Mouse (Mus musculus) cerebellum, adult 8-10 months (tissue): ENCODE measurements around the gene Cnot8.
"Not testable (repeated sequence)": the region's sequence is repeated elsewhere in the genome, so short reads cannot be mapped to it uniquely, and the experiment has no call there.

Experiments used
- DNase-seq: peaks from one replicate; pipeline ENCODE4 v3.0.0; 2022

Gene Cnot8

DNA sequence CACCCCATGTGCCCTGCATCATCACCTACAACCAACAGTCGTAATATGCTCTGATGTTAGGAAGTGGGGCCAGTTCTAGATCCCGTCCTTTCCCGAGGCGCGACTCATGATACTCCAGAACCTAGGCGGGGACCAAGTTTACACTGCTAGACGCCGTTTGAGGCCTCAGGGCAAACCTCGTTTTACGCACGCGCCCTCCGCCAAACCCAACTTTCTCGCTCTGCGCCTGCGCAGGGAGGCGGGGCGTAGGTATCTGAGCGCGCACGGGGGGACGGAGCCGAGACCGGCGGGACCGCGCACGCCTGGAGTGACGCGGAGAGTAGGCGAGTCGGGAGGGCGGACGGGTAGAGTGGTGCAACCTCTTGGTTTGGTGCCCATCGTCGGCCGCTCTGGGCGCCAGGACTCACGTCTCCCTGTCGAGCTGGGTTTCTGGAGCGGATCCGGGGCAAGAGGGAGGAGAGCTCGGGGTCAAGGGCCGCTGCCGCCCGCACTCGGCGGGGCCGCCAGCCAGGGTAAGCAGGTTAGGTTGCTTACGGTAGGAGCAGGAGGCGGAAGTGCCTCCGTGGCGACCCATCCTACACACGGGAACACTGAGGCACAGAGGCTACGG is at the start of gene Cnot8:
Gene Cnot8, plus strand, starts transcription at position 457 of the 610 bp plus-strand sequence.
- DNase-seq, result peak; percentile 99

DNA sequence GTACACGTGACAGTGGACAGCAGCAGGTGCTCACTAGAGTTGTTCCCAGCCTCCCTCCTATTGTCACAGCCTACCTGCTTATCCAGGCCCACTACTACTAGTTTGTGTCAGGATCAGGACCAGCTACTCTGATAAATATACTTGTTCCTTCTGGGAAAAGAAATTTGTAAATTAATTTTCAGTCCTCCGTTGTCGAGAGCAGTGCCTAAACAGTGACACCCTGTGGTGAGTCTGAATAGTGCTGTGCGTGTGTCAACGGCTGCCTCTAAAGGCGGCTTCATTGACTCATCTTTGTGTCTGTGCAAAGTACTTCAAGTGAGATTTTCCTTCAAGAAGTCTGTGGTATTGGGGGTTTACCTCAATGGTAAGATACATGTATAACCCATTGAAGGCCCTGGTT is 46.5 kb upstream of the Cnot8 start:
- no peak for DNase-seq

GRCm38 (mm10) chr11:58059752-58060151 is 44.2 kb upstream of the Cnot8 start:
- not testable (repeated sequence) for DNase-seq

DNA sequence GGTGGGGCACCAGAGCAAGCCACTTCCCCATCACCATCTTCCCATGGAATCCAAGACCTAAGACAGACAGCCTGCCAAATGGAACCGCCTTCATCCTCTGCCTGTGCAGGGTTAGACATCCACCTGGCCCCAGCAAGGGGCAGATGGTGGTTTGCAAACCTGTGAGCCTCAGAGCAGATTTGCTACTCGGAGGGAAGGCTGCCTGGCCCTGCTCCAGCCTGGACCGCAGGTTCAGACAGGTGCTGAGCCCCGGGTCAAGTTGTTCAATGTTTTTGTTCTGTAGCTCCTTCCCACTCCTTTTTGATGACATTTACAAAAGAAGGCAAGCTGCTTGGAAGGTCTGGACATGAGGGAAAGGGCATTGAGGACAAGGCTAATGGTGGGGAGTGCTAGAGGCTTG is 42.7 kb upstream of the Cnot8 start:
- DNase-seq, result peak; percentile 68

- DNase-seq, result no peak
Observed at GRCm38 (mm10) chr11:58062586-58062985, 41.4 kb upstream of the Cnot8 start.

DNA sequence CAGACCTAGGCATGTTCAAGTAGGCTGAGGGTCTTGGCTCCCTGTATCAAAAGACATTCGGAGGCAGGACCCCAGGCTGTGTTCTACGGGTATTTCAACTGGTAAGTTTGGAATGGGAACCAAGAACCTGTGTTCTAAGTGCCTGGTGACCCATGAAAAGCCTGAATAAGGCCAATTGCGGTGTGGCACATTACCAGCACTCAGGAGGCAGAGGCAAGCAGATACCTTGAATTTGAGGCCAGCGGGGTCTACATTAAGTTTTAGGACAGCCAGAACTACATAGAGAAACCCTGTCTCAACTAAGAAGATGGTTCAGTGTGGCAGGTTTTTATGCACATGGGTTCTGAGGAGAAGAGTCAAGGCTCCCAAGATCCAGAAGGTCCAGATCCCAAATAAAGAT is 38.9 kb upstream of the Cnot8 start:
- DNase-seq, result no peak

DNA sequence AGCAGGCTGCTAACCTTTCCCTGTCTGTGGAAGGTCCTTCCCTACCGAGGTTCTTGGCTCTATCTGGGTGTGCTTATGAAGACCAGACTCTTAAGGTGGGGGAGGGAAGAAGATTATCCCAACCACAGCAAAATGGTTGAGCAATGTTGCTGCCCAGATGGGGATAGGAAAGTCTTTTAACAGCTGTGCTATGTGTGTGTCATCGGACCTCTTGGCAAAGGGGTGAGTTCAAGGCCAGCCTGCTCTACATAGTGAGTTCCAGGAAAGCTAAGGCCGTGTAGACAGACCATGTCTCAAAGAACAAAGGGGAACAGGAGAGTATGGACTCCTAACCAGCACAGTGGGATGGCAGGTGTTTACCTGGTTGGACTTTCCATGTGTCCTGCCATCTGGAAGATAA is 31.0 kb upstream of the Cnot8 start:
- DNase-seq, result no peak

GRCm38 (mm10) chr11:58077270-58077669 is 26.7 kb upstream of the Cnot8 start:
- no peak for DNase-seq

- no peak for DNase-seq
Observed at GRCm38 (mm10) chr11:58081716-58082115, 22.2 kb upstream of the Cnot8 start.

DNA sequence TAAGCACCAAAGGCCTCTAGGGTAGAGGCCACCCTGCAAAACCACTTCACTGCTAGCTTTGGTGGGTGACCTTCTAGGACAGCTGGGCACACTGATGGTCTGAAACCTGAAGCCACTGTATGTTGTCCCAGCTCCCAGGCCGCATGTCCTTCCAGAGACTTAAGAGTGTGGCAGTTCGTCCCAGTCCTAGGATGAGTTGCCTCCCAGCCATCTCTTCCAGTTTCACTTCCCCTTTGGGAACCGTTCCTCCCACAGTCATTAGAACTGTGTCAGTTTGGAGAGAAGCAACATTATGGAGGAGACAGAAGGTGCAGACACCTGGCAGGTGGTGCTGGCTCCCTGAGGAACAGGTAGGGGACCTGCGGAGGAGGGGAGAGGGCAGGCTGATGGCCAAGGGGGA is 11.4 kb upstream of the Cnot8 start:
- DNase-seq, result no peak

DNA sequence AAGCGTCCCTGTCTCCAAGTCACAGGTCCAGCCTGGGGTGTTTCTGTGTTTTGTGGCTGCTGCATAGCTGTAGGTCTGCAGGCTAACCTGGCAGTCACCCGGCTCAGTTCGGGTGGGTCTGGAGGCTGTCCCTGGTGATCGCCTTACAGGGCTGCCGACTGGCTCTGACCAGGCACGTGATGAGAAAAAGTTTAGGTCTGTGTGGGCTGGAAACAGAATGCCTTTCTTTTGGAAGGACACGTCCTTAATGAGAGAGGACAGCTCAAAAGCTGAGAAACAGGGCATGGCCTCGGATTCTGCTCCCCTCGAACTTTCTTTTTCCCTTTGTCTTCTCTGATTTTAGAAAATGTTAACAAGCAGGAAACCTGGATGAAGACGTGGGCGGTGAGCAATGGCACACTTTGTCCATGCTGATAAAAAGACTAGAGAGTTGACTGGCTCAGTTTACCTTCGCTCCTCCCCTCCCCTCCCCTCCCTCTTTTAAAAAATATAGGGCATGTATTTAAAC is 10.9 kb upstream of the Cnot8 start, which contains the start of gene Gm12248:
Gene Gm12248, minus strand, starts transcription at position 114 of the 508 bp plus-strand sequence.
- DNase-seq, result no peak

DNA sequence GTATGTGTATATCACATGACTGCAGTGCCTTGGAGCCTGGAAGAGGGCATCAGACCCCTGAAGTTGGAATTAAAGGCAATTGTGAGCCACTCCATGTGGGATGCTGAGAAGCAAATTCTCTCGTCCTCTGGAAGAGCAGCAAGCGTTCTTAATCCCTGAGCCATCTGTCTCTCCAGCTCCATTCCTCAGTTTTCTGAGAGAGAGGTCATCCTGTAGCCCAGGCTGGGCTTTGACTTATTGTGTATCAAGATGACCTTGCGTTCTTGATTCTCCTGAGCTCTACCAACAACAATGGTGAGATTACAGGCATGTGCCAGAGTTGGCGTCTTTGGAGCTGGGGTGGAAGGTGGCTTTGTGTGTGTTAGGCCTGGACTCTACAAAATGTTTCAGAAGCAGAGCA is 9.2 kb upstream of the Cnot8 start:
- DNase-seq, result no peak

- DNase-seq, result no peak
Observed at GRCm38 (mm10) chr11:58095561-58095960, 8.4 kb upstream of the Cnot8 start.

DNA sequence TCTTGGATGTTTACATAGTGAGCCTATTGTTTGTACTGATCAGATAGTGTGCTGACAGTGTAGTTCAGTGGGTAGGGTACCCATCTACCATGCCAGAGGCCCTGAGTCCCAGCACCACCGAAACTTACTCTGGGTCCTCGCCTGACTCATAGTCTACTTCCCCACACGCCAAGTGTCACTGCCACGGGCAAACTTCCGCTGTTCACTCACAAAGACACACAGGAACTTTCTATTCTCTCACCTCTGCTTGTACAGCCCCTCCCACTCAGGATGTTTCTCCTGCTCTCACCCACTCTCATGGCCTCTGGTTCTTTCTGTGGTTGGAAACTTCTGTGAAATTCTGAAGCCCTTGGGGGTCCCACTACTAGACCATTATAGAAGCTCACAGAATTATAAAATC is 7.8 kb upstream of the Cnot8 start:
- DNase-seq, result no peak

DNA sequence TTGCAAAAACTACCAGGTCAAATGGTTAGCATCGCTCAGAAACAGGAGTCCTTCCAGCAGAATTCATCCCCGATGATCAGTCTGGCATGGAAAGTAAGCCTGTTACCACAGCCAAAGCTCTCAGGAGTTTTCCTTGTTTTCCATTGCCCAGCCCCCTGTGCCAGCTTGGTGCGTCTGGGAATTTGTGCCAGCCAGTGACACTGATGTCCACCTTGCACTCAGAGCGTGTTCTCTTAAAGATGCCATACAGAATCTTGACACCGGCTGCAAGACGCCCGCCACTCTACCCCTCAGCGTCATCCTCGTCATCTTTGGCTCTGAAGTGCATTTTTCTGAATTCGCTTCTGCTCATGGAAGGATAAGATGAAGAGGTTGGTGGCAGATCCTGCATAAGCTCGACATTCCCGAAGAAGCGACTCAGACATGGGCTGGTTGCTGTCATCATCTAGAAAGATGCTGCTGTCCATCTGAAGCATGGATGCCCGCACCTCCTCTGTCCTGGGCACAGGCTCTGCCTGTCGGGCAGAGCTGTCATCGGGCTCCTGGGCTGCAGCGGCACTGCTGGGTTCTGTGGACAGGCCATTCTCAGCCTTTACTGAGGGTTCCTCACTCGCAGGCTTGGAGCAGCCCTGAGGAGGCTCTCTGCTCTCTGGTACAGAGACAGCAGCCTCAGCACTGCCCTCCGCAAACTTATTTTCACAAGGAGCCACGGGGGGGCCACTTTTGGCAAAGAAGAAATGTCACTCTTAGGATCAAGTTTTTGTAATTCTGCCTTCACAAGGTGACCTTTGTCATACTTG is 6.9 kb upstream of the Cnot8 start:
- DNase-seq, result peak; percentile 59

DNA sequence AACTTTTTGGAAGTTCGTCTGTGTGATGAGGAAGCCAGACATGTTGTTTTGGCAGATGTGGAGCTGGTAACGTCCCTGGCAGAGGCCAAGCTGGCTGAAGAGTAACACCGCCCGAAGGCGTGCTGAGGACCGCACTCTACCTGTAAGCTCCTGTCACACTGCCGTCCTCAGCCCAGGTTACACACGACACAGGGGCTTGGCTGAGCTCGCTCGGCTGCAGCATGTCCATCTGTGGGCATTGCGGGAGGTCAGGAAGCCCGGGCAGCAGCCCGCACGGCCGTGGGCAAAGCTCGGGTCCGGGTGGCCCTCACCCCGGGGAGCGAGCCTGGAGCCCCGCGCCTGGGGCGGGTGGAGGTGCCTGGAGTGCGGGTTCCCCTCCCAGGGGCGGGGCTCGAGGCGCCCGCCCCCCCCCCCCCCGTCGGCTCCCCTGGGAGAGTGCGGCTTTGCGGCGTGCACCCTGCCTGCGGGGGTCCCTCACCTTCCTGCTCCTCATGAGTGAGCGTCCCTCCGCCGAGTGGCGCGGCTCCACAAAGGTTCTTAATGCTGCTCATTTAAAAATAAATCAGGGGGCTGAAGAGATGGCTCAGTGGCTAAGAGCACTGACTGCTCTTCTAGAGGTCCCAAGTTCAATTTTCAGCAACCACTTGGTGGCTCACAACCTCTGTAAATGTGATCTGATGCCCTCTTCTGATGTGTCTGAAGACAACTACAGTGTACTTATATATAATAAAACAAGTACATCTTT is 6.2 kb upstream of the Cnot8 start:
- no peak for DNase-seq

DNA sequence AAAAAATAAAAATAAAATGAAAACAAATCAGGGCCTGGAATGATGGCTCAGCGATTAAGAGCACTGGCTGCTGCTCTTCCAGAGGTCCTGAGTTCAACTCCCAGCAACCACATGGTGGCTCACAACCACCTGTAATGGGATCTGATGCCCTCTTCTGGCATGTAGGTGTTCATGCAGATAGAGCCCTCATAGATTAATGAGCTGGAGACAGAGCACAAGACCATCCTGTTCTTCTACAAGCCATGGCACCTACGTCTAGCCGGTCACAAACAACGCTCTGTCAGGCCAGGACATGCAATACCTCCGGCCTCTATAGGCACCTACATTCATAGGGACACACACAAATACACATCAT is 5.6 kb upstream of the Cnot8 start:
- DNase-seq, result not testable (repeated sequence)

- DNase-seq, result no peak
Observed at GRCm38 (mm10) chr11:58100006-58100405, 3.9 kb upstream of the Cnot8 start.

DNA sequence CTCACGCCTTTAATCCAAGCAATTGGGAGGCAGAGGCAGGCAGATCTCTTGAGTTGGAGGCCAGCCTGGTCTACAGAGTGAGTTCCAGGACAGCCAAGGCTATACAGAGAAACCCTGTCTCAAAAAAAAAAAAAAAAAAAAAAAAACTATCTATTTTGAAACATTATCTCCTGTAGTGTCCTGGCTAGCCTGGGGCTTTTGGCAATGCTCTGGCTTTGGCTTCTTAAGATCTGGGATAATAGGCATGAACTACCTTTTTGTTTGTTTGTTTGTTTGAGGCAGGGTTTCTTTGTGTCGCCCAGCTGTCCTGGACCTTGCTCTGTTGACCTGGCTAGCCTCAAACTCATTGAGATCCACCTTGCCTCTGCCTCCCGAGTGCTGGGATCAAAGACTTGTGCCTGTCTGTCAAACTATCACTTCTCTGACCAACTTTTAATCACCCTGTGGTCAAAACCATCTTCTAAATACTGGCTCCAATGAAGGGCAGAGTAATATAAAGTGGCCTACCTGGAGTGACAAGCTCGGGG is 2.7 kb upstream of the Cnot8 start:
- no peak for DNase-seq

GRCm38 (mm10) chr11:58102146-58102545 is 1.8 kb upstream of the Cnot8 start:
- no peak for DNase-seq

- DNase-seq, result no peak
Observed at GRCm38 (mm10) chr11:58102581-58103343, 1.2 kb upstream of the Cnot8 start.

- no peak for DNase-seq
Observed at GRCm38 (mm10) chr11:58103344-58103653, 654 bp upstream of the Cnot8 start.

- DNase-seq, result no peak
Observed at GRCm38 (mm10) chr11:58104351-58104791, 418 bp downstream of the Cnot8 start.
